ENCODE assay signal across 7 mouse cellular contexts in the genomic region with DNA sequence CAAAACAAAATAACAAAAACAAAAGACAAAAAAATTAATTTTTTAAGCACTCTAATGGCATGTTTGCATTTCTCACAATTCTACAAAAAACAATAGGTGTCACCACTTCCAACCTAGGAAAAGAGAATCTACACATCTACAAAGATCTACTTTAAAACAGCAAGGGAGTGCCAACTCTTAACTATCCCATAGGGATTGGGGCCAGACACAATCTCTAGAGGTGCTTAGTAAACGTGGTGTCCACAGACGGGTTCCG. TPM values are rescaled to one million over a fixed set of nuclear protein-coding genes. Genes with fewer than 3 reads are reported as not detected.
DNase-seq lines count a peak whose midpoint lies in the region; ATAC-seq lines count a peak whose summit lies in the region.

Gene Kif4, plus strand, starts transcription at position 192 of the 256 bp plus-strand sequence.

- no peaks in the 10 kb centered on the region for H3K36me3 ChIP-seq in neural tube, embryonic 11.5 days (ENCODE audit: control insufficient read depth, insufficient read depth, low read length)
- no peaks in the 10 kb centered on the region for H3K36me3 ChIP-seq in forebrain, embryonic 11.5 days (ENCODE audit: control insufficient read depth, insufficient read depth, low read length)
- no peaks in the 10 kb centered on the region for H3K36me3 ChIP-seq in liver, embryonic 11.5 days (ENCODE audit: control insufficient read depth, insufficient read depth, low read length)
- no peaks in the 10 kb centered on the region for H3K36me3 ChIP-seq in stomach, embryonic 16.5 days (ENCODE audit: control insufficient read depth, insufficient read depth, low read length)

- no peaks in the 10 kb centered on the region for H3K27me3 ChIP-seq in neural tube, embryonic 11.5 days (ENCODE audit: control insufficient read depth, insufficient read depth, low read length)
- no peaks in the 10 kb centered on the region for H3K27me3 ChIP-seq in forebrain, embryonic 11.5 days (ENCODE audit: control insufficient read depth, insufficient read depth, low read length)
- peaks cover 2% of the 10 kb centered on the region; the same call in 1 of the 2 replicates for H3K27me3 ChIP-seq in liver, embryonic 11.5 days (replicated peaks; ENCODE audit: control insufficient read depth, insufficient read depth, low read length)
- no peaks in the 10 kb centered on the region for H3K27me3 ChIP-seq in stomach, embryonic 16.5 days (ENCODE audit: control insufficient read depth, insufficient read depth, low read length)

- peak within 1 kb of the TSS; percentile 57 for H3K4me2 ChIP-seq in neural tube, embryonic 11.5 days (ENCODE audit: low read depth)
- H3K4me2 ChIP-seq in forebrain, embryonic 11.5 days (ENCODE audit: low read depth, low read length, severe bottlenecking) = peak within 1 kb of the TSS; percentile 53
- H3K4me2 ChIP-seq in liver, embryonic 11.5 days = peak within 1 kb of the TSS; percentile 72
- peak within 1 kb of the TSS; percentile 69 for H3K4me2 ChIP-seq in stomach, embryonic 16.5 days (ENCODE audit: low read depth, low read length)

- no peaks in the 10 kb centered on the region for H3K4me1 ChIP-seq in neural tube, embryonic 11.5 days (ENCODE audit: control insufficient read depth, insufficient read depth, low read length)
- H3K4me1 ChIP-seq in forebrain, embryonic 11.5 days (replicated peaks; ENCODE audit: control insufficient read depth, insufficient read depth, low read length) = no peaks in the 10 kb centered on the region
- H3K4me1 ChIP-seq in liver, embryonic 11.5 days (replicated peaks; ENCODE audit: control insufficient read depth, insufficient read depth, low read length) = no peaks in the 10 kb centered on the region
- H3K4me1 ChIP-seq in stomach, embryonic 16.5 days (ENCODE audit: control insufficient read depth, insufficient read depth, low read length) = no peaks in the 10 kb centered on the region

- no peaks in the 10 kb centered on the region for H3K9me3 ChIP-seq in neural tube, embryonic 11.5 days (ENCODE audit: control insufficient read depth, low read length)
- H3K9me3 ChIP-seq in forebrain, embryonic 11.5 days (ENCODE audit: control insufficient read depth, low read length) = no peaks in the 10 kb centered on the region
- H3K9me3 ChIP-seq in liver, embryonic 11.5 days (ENCODE audit: control insufficient read depth, low read length) = no peaks in the 10 kb centered on the region
- no peaks in the 10 kb centered on the region for H3K9me3 ChIP-seq in stomach, embryonic 16.5 days (replicated peaks; ENCODE audit: control insufficient read depth, low read length)

- 9% methylated on average over 3 of the region's 3 CpGs for WGBS in neural tube, embryonic 11.5 days
- WGBS in forebrain, embryonic 11.5 days = 33% methylated on average over 3 of the region's 3 CpGs
- 15% methylated on average over 3 of the region's 3 CpGs for WGBS in liver, embryonic 11.5 days
- 24% methylated on average over 3 of the region's 3 CpGs for WGBS in stomach, embryonic 16.5 days

- H3K4me3 ChIP-seq in neural tube, embryonic 11.5 days (ENCODE audit: low read depth, low read length) = peak within 1 kb of the TSS; percentile 62
- H3K4me3 ChIP-seq in forebrain, embryonic 11.5 days (ENCODE audit: low read depth, low read length) = peak within 1 kb of the TSS; percentile 59
- H3K4me3 ChIP-seq in liver, embryonic 11.5 days (ENCODE audit: low read depth, low read length) = peak within 1 kb of the TSS; percentile 80
- peak within 1 kb of the TSS; percentile 55 for H3K4me3 ChIP-seq in stomach, embryonic 16.5 days (replicated peaks; ENCODE audit: low read length)

- H3K9ac ChIP-seq in neural tube, embryonic 11.5 days (ENCODE audit: low read length) = peak within 1 kb of the TSS; percentile 67
- peak within 1 kb of the TSS; percentile 78 for H3K9ac ChIP-seq in forebrain, embryonic 11.5 days (ENCODE audit: low read length)
- H3K9ac ChIP-seq in liver, embryonic 11.5 days (ENCODE audit: low read depth, low read length) = peak within 1 kb of the TSS; percentile 86
- peak within 1 kb of the TSS; percentile 77 for H3K9ac ChIP-seq in stomach, embryonic 16.5 days (ENCODE audit: low read length)

- no peak for DNase-seq in neural tube, embryonic 11.5 days (ENCODE audit: low spot score)
- no peak for DNase-seq in neural tube, embryonic 10.5 days (ENCODE audit: extremely low spot score, low spot score)
- DNase-seq in forebrain, embryonic 11.5 days (ENCODE audit: low spot score) = no peak
- no peak for DNase-seq in liver, embryonic 11.5 days (ENCODE audit: low spot score)
- DNase-seq in gastrocnemius, adult 8-10 months (ENCODE audit: low spot score in 2 of 2) = no peak
- DNase-seq in spleen, postnatal 10 days (ENCODE audit: low spot score in 2 of 2) = no peak

- ATAC-seq in neural tube, embryonic 11.5 days (ENCODE audit: insufficient read depth, low FRiP score, low TSS enrichment) = no peak
- ATAC-seq in forebrain, embryonic 11.5 days (replicated peaks; ENCODE audit: low FRiP score) = no peak
- no peak for ATAC-seq in liver, embryonic 11.5 days (replicated peaks; ENCODE audit: low FRiP score)
- no peak for ATAC-seq in stomach, embryonic 16.5 days (ENCODE audit: insufficient read depth, low FRiP score)

- H3K27ac ChIP-seq in neural tube, embryonic 11.5 days (ENCODE audit: low read depth, low read length) = peak within 1 kb of the TSS; percentile 56; the same call in 1 of the 2 replicates
- peak within 1 kb of the TSS; percentile 83 for H3K27ac ChIP-seq in forebrain, embryonic 11.5 days (ENCODE audit: low read depth, low read length)
- peak within 1 kb of the TSS; percentile 87 for H3K27ac ChIP-seq in liver, embryonic 11.5 days (ENCODE audit: low read depth, low read length)
- peak within 1 kb of the TSS; percentile 46; the same call in 1 of the 2 replicates for H3K27ac ChIP-seq in stomach, embryonic 16.5 days (ENCODE audit: low read length)

RNA-seq across cellular contexts. Expression of gene Kif4, which starts in this region (rescaled TPM):
- polyA plus RNA-seq in neural tube, embryonic 11.5 days (2014; fragmentation: Nextera tagmentation; extraction: Ambion mirVana) = 42.1 and 42.3 TPM in 2 replicates
- 59.5 and 63.2 TPM in 2 replicates for polyA plus RNA-seq in forebrain, embryonic 11.5 days (2014; fragmentation: Nextera tagmentation; extraction: Ambion mirVana)
- 33.5 and 35.6 TPM in 2 replicates for polyA plus RNA-seq in liver, embryonic 11.5 days (2014; fragmentation: Nextera tagmentation; extraction: Ambion mirVana)
- polyA plus RNA-seq in stomach, embryonic 16.5 days (2015; fragmentation: Nextera tagmentation; extraction: Ambion mirVana) = 22.8 and 25.5 TPM in 2 replicates
- total RNA-seq in gastrocnemius, adult 8-10 months (2022) = under 1 TPM in 1 of 4 experiments, not detected in 3; 0.07 TPM
